Mouse (Mus musculus) CD4-positive, CD25-positive, alpha-beta regulatory T cell, adult 2 months (primary cell): ENCODE measurements around the gene Slc7a11.

Experiments
- DNase-seq: peaks from one replicate; pipeline ENCODE4 v3.0.0-alpha.2; 2012; ENCODE audit warnings: low read depth, low spot score

Gene Slc7a11

GRCm38 (mm10) chr3:50186369-50186768 is 257.0 kb downstream of the Slc7a11 start:
- no peak for DNase-seq

- no peak for DNase-seq
These were observed 257.5 kb downstream of the Slc7a11 start for GRCm38 (mm10) chr3:50185879-50186278.

DNA sequence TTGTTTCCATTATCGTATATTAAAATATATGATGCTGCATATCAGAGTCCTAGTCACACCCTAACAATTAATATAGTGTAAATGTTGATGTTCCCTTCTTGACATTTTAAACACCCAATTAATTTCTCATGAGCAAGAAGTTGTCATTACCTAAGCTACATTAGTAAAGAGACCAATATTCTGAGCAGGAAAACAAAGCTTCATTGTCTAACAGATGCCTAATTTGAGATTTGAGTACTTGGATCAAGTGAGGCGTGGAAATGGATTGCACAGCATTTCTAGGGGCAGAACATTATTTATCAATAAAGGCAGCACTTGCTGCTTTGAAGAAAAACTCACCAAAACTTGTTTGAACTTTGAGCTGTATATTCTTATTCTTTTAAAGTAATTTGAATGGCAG is 282.7 kb downstream of the Slc7a11 start:
- DNase-seq = no peak

DNA sequence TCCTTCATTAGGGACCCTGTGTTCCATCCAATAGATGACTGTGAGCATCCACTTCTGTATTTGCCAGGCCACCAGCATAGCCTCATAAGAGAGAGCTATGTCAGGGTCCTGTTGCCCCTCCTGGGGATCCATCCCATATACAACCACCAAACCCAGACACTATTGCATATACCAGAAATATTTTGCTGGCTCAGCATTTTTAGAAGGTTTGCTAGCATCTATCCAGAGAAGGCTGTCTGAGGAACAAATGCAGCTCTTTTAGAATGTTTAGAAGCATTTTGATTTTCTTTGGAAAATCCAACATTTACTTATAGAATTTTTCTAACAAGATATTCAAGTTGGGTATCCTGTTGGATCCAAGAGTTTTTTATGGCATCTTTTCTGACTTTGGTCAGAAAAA is 299.3 kb downstream of the Slc7a11 start:
- no peak for DNase-seq

DNA sequence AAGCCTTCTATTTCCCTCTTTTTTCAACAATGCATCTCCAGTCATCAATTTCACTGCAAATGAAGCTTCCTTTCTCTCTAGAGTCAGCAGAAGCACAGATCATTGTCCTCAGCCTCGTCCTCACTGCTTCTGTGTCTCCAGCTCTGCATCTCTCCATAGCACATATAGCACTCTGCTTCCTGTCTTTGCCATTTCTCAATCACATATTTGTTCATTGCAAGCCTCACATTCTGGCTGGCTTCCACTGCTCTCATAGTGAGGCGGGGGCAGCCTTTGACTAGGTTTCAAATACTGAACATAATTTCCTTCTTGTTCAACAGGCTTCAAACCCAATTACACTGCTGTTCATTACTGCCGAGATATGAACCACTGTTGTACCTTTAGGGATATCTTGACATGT is 305.1 kb downstream of the Slc7a11 start:
- DNase-seq = no peak

DNA sequence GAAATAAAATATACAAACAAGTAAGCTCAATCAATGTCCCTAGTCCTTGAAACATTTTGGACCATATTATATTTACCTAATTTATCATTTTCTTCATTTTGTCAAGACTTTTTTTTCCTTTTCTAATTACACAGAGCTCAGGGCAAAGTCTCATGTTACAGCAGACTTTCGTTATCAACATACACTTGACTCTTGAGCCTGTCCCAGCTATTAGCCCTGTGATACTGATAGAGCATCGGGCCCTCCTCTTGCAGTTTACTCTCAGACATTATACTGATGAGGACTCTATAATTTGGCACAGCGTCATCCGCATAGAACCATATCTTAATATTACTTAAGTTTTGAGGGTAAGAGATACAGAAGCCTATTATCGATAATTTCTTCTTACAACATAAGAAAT is 311.2 kb downstream of the Slc7a11 start:
- no peak for DNase-seq

DNA sequence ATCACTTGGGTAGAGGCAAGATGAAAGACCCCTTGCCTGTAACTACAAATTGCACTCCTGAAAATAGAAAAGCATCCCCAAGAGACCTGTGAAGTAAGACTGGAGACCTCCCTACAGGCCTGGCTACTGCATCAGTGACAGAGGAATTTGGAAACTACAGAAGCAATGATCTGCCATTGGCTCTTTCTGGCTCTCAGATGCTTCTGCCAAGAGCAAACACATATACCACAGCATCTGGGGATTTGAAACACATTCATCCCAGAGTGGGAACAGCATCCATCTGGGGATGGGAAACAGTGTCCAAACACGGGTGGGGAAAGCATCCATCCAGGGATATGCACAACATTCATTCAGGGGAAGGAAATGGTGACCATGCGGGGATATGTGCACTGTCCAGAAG is 313.1 kb downstream of the Slc7a11 start:
- no peak for DNase-seq

DNA sequence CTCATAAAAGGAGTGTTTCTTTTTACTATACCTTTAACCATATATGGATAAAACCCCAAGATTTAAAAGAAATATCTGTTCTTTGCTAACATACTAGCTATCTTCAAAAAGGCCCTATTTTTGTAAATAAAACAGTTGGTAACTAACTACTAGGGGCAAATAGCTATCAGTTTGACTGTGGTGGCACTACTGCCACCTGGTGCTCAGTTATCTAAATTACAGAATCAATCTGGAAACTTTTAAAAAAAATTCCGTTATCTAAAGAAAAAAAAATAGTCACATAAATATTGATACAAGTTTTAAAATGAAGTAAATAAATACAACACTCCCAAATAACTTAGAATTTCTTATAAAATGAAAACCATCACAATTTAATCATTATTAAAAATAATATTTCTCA is 322.4 kb downstream of the Slc7a11 start:
- DNase-seq = no peak

DNA sequence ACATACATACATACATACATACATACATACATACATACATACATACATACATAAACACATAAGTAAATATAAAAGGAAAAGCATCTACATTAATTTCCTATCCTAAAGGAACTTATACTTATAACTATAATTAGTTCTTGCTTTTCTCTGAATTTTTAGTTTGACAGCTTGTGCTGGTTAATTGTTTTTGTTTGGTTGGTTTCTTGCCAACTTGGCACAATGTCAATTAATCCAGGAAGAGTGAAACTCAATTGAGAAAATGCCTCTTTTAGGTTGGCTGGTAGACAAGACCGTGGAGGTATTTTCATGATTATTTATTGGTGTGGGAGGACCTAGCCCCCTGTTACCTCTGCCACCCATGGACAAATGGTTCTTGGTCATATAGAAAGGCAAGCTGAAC is 327.1 kb downstream of the Slc7a11 start:
- DNase-seq = no peak

- DNase-seq = no peak
These were observed 337.9 kb downstream of the Slc7a11 start for GRCm38 (mm10) chr3:50105509-50105908.

DNA sequence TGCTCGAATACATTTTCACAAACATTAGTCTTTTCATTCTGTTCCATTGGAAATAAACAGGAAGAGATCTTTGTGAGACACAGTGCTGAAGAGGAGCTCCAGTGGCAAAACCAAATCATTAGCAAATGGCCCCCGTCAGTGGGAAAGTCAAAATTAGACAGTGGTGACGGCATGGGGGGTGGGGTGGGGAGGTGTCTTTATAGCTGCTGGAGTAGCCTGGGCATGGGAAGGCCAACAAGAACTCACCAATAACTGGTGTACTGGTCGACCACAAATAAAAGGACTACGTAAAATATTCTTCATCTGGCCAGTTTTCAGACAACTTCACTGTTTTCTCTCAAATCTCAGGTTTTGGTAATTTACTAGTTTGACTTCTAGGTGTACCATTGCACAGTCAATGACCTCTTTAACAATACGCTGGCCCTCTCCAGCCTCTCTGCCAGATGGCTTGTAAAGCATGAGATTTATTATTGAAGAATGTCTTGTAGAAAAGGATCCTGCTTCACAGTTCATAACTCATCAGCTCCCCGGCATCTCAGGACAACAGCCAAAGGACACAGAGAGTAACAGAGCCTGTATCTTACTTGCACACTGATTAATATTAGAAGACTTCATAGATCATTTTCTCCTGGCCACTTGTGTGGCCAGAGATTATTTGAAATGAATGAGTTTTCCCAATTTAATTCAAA is 348.9 kb downstream of the Slc7a11 start:
- no peak for DNase-seq

DNA sequence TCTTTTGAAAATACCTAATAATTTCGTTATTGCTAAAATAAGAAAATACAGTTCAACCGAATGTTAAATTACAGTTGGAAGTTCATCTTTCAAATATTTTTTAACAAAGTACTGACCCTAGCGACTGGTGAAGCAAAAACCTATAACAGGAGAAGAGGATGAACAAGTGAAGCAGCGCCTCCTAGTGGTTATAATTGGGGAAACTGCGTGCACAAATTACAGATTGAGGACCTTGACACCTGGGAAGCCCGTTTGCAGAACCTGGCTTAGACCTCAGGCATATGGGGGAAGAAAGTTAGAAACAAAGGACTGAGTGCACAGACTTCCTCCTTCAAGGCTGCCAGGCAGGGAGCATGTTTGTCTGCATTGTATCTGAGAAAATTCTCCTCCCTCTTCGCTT is 366.4 kb downstream of the Slc7a11 start:
- DNase-seq = peak; percentile 19

DNA sequence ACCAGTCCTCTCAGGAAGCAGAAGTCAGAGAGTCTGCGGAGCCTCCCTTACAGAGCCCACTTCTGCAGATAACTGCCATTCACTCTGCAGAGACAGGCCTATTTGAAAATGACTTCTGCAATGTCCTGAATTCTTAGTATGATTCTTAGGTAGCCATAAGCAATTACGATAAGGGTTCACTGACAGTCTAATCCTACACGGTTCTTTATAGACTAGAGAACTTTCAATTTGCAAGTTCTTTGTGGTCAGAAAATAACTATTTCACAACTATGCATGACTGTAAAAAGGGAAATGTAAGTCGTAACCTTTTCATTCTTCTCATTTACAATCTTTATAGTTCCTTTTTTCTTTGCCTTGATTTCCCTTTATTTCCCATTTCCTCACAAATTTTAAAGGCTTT is 380.0 kb downstream of the Slc7a11 start:
- DNase-seq = no peak

DNA sequence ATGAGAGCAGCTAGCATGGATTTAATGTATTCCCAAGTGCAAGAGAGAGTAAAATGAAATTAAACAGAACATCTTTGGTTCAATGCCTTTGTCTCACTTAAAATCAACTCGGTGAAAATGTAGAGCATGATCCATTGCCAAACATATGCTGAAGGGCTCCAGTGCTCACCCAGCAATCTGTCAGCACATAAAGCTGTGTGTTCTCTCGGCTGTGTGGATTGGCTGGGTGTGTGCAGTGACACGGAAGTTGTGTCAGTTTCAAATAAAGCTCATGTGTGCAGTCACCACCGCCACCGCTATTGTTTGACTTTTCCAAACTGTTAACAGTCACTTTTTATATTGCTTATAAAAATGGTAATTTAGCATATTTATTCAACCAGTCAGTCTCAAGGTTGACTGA is 398.7 kb downstream of the Slc7a11 start:
- DNase-seq = no peak

DNA sequence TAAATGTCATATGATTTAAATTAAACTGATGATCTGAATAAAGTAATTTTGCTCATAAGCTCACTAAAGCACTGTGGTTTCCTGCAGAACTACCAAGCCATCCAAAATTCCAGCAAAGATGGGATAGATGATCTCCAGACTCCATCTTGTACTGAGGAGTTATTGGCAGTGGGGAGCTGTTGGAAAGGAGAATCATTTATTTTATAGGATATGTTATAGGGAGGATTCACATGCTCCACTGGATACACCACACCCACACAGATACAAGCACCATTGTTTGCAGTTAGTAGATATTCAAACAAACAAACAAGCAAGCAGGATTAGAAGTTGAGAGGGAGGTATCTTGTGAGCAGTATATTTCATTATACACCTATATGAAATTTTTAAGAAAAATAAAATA is 399.3 kb downstream of the Slc7a11 start:
- DNase-seq = no peak

- no peak for DNase-seq
These were observed 402.3 kb downstream of the Slc7a11 start for GRCm38 (mm10) chr3:50041141-50041540.

GRCm38 (mm10) chr3:50035875-50036528 is 407.4 kb downstream of the Slc7a11 start:
- no peak for DNase-seq

DNA sequence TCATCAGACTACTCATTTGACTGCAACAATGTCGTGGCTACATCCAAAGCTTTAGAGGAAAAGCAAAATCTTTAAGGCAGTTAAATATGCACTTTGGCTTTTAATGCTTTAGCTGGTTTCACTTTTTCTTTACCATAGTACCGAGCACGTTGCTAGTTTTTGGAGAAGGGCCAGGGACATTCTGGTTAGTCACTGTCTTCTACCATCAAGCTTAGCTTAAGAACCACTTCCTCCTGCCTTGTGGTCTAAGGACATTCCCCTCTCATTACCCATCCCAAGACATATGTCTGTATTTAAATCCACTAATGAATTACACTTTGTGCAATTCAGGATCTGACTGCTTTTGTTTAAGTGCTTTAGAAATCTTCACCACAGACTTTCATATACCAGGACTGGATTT is 410.1 kb downstream of the Slc7a11 start:
- DNase-seq = no peak

GRCm38 (mm10) chr3:50026039-50026438 is 417.4 kb downstream of the Slc7a11 start:
- no peak for DNase-seq

GRCm38 (mm10) chr3:50014396-50014795 is 429.0 kb downstream of the Slc7a11 start:
- DNase-seq = no peak

- no peak for DNase-seq
These were observed 431.4 kb downstream of the Slc7a11 start for GRCm38 (mm10) chr3:50012012-50012411.

GRCm38 (mm10) chr3:50003970-50004683 is 439.3 kb downstream of the Slc7a11 start:
- no peak for DNase-seq

GRCm38 (mm10) chr3:50002067-50002466 is 441.3 kb downstream of the Slc7a11 start:
- DNase-seq = no peak
